Mouse (Mus musculus) spleen, adult 18-20 months (tissue): Measurements from ENCODE around the gene Fcgr3.

ENCODE experiments used
- DNase-seq, 2 experiments: peaks; one replicate each; pipeline ENCODE4 v3.0.0; 2022; ENCODE audit warnings: mixed read lengths in 2 of 2

The Fcgr3 gene

GRCm38 (mm10) chr1:171046501-171046900, 18.2 kb downstream of the Fcgr3 start:
- no peak for DNase-seq

- no peak for DNase-seq
Measured at GRCm38 (mm10) chr1:171045079-171045465, 19.7 kb downstream of the Fcgr3 start.

GRCm38 (mm10) chr1:171044365-171045078, 20.2 kb downstream of the Fcgr3 start:
- peak; percentile 75 to 80 for DNase-seq

- no peak for DNase-seq
Measured at GRCm38 (mm10) chr1:171043594-171044153, 21.1 kb downstream of the Fcgr3 start.

DNA sequence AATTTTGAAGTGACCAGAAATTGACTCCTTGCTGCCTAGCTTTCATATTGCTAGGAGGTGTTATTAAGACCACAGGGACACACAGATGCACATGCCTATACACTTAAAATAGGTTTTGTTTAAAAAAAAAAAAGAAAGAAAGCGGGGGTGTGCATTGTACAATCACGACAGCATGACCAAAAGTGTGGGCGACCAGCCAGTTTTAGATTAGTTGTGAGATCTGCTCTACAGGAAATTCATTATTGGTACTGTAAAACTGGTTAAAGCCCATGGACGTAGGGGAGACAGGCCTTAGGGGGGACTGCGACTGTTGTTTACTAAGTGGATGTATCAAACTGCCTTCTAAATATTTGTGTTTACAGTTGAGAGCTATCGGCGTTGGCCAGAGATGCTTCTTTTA, 24.9 kb downstream of the Fcgr3 start:
- DNase-seq: no peak

- no peak for DNase-seq
Measured at GRCm38 (mm10) chr1:171039135-171039534, 25.6 kb downstream of the Fcgr3 start.

GRCm38 (mm10) chr1:171037861-171038721, 26.6 kb downstream of the Fcgr3 start:
- DNase-seq: peak; percentile 62 to 79

DNA sequence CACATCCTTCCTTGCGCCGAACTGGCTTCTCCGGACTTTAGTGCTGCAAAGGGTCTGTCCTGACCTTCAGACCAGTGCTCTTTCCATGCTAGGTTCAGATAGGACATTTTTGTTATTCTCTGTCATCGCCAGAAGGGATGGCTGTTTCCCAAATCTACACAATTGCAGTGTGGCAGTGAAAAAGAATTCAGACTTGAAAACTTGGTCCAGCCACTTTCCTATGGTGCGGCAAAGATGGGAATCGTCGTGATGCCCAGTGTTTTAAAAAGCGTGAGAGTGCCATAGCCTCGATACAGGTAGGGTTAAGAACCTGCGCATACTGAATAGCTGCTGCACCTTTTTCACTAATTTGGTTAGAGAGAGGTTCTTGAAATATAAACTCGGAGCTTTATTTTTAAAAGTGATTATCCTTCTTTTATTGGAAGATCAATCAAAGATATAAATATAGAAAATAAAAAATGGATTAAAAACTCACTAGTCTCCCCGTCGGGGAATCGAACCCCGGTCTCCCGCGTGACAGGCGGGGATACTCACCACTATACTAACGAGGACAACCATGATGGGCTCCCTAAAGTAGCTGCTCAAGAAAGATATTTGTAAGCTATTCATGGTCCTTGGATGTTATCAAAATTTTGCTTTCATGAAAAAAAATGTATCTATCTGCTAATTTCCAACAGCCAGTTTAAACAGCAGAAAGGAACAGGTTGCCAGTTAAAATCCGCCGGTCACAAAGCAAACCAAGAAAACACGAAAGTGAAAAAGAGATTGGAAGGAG, 28.0 kb downstream of the Fcgr3 start:
- peak; percentile 52 to 74 for DNase-seq

DNA sequence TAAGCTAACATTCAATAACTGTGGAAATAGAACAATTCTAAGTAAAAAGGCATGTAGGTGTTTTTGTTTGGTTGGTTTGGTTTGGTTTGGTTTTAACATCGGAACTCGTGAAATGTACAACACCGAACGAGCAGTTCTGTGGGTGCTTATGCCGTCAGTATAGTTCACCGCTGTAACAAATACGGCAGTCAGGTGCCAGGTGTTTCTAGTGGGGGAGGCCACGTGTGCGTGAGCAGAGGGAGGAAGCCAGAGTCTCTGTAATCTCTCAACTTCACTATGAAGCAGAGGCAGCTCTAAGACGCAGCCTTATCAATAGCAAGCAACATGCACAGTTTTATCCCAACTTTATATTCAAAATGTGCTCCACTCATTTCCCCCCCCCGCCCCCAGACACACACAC, 29.1 kb downstream of the Fcgr3 start:
- no peak for DNase-seq

DNA sequence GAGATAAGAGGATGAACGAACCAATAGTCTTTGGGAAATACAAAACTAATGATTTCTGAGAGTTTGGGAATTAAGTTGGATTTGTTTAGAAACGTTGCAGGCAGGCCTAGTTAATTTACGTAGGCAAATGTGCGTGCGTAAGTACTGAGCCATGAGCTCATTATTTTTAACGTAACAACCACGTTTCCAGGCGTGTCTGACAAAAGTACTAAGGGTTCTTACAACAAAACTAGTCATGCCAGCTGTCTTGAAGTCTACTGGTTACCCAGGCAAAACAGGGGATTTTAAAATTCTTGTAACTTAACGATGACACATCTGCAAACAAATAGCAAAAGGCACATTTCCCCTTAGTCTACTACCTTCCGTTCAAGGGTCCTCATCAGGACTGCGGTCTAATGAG, 30.5 kb downstream of the Fcgr3 start:
- no peak for DNase-seq

DNA sequence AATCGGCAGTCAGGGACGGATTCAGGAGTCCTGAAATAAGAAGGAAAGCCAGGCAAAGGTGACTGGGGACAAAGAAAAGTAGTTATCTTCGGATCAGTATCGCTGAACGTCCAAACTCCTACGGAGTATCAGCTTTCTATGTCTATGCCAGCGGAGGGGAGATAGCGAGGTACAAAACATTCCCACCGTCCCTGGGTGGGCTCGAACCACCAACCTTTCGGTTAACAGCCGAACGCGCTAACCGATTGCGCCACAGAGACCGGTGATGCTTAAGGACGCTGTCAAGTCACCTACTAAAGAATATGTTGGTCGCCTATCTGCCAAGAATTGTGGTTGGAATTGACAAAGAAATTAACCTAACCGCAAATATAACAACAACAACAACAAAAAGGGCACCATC, 31.0 kb downstream of the Fcgr3 start:
- peak; percentile 72 to 87 for DNase-seq

- DNase-seq: no peak
Measured at GRCm38 (mm10) chr1:171033196-171033595, 31.5 kb downstream of the Fcgr3 start.

GRCm38 (mm10) chr1:171032691-171033090, 32.0 kb downstream of the Fcgr3 start:
- DNase-seq: no peak

DNA sequence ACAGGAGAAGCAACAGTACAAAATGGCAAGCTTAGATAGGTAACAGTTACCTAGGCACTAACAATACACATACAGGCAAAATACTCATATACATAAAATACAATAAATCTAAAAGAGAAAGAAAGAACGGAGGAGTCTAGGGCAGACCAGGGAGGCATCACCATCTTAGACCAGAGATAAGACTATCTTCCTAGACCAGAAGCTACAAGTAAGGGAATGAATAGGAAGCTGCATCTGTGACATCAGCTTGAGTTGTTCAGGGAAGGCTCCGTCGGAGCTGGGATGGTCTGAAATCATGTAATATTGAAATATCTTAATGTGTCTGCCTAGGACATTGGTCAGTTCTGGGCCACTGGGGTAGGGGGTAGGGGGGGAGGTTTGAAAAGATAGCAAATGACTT, 33.0 kb downstream of the Fcgr3 start:
- no peak for DNase-seq

DNA sequence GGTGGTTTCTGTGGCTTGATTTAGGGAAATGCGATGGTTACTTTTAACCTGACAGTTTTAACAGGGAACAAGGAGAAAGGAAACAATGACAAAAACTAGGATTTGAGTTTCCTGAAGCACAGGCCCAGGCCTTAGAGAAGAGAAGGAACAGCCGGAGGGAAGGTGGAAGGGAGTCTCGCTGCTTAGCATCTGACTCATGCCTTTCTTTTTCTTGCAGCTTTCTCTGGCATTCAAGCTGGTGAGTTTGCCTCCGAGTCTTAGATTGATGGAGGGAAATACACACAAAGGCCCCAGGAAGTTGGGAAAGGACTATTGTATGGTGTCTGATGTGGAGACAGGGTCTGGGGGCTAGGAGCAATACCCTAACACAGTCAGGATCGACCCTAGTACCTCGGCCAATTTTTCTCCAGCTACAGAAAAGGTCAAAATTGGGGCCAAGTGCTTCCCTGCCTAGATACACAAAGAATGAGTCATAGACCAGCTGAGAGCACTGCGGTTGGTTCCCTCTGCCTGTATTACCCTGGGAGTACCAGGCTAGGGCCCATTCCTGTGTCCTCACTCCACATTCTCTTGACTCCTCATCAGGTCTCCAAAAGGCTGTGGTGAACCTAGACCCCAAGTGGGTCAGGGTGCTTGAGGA, 45.3 kb downstream of the Fcgr3 start:
- no peak for DNase-seq

DNA sequence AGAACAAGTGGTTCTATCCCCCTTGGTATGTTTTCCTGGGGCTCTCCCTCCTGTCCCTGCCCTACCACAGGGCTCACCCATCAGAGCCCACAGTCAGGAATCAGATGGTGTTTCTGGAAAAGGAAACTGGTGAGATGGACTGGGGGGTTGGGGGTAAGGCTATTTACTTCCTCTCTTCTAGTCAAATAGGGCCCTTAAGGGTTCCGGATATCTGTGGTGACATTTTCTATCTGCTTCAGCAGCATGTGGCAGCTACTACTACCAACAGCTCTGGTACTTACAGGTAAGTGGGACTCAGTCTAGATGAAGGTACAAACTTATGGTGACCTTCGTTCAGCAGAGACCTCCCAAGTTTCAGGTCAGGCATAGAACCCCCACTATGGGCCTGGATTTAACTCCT, 46.0 kb downstream of the Fcgr3 start, which contains the start of gene Fcgr4:
Fcgr4 (plus strand) TSS at position 184 of the 400 bp plus-strand sequence.
- DNase-seq: no peak

GRCm38 (mm10) chr1:171017468-171018158, 47.1 kb downstream of the Fcgr3 start:
- no peak for DNase-seq

GRCm38 (mm10) chr1:171016676-171017356, 47.9 kb downstream of the Fcgr3 start:
- DNase-seq: no peak

GRCm38 (mm10) chr1:171011733-171012132, 53.0 kb downstream of the Fcgr3 start:
- no peak for DNase-seq

GRCm38 (mm10) chr1:171006905-171007304, 57.8 kb downstream of the Fcgr3 start:
- no peak for DNase-seq

DNA sequence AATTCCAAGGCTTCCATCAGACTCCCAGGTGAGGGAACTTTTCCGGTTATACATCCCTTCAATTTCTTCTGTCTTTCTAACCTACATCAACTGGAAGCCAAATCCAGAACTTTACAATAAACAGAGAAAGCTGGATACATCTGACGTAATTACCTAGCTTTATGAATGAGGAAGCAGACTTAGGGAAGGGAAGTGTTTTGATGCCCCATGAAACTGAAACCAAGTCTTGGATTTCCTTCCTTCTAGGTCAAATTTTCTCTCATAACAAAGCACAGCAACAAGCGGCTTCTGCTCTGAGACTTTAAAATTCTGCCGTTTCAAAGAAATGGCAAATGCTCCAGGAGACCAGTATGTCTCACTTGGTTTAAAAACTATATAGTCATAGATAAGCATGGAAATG, 58.4 kb downstream of the Fcgr3 start:
- DNase-seq: no peak
